ENCODE assay signal across 30 mouse cellular contexts in the genomic region with DNA sequence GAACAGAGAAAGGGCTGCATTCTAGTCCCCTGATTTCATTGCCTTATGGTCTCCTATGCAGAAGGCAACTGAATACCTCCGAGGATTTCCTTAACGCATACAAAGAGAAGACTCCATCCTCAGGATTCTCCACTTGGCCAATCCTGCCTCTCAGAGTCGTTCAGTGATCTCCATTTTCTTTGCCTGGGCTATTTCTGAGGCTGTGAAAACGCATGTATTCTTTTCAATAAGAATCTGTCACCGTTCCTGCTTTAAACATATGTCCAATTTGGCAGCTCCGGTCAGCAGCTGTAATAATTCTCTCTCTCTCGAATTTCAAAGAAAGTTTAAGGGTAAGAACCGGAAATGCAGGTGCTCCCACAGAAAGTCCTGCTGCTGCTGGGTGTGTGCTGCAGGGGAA. TPM values are rescaled to one million over a fixed set of nuclear protein-coding genes. Genes with fewer than 3 reads are reported as not detected.
"Had no signal": no experiment of that assay in that cellular context is flagged by ENCODE, and none has a peak within 500 bp of the region (broad histone marks: within the 10 kb centered on the region; RNA-seq: fewer than 3 reads in every experiment).

No protein-coding gene starts in this region.

- DNase-seq: kidney, postnatal 25 days; layer of hippocampus, postnatal 36 days; liver, postnatal 0 days; lung, embryonic 14.5 days; midbrain, embryonic 14.5 days; right cerebral cortex, adult 18-20 months; right cerebral cortex, postnatal 14 days; right cerebral cortex, postnatal 4 days; thymus, adult 2 months; thymus, postnatal 14 days had no signal

- H3K9ac ChIP-seq: limb, embryonic 12.5 days; limb, embryonic 15.5 days; liver, embryonic 14.5 days; liver, postnatal 0 days; lung, embryonic 14.5 days; neural tube, embryonic 12.5 days; neural tube, embryonic 15.5 days had no signal

- ATAC-seq: liver, postnatal 0 days; lung, postnatal 0 days had no signal

- H3K4me1 ChIP-seq: limb, embryonic 15.5 days; neural tube, embryonic 12.5 days; neural tube, embryonic 15.5 days had no signal

- H3K36me3 ChIP-seq: limb, embryonic 12.5 days; limb, embryonic 15.5 days; neural tube, embryonic 12.5 days; neural tube, embryonic 15.5 days had no signal

- H3K27ac ChIP-seq: kidney, postnatal 0 days; layer of hippocampus, adult 2 months; left cerebral cortex, adult 2 months; limb, embryonic 12.5 days; limb, embryonic 15.5 days; liver, embryonic 14.5 days; macrophage; neural tube, embryonic 12.5 days; neural tube, embryonic 15.5 days; stomach, postnatal 0 days had no signal

- H3K4me2 ChIP-seq: limb, embryonic 12.5 days; limb, embryonic 15.5 days; liver, embryonic 11.5 days; lung, embryonic 14.5 days; neural tube, embryonic 12.5 days; neural tube, embryonic 15.5 days had no signal

- H3K27me3 ChIP-seq: limb, embryonic 12.5 days; limb, embryonic 15.5 days; neural tube, embryonic 12.5 days; neural tube, embryonic 15.5 days had no signal

- H3K4me3 ChIP-seq: layer of hippocampus, adult 2 months; left cerebral cortex, adult 2 months; limb, embryonic 12.5 days; limb, embryonic 15.5 days; neural tube, embryonic 12.5 days; neural tube, embryonic 15.5 days had no signal

- H3K9me3 ChIP-seq: limb, embryonic 12.5 days; limb, embryonic 15.5 days; neural tube, embryonic 12.5 days; neural tube, embryonic 15.5 days had no signal

RNA-seq across cellular contexts. Expression of gene Ddit4l, which starts 20.7 kb away (rescaled TPM):
- total RNA-seq: megakaryocyte, adult 5-6 weeks had no signal
- polyA plus RNA-seq: macrophage had no signal

RNA-seq across cellular contexts. Expression of gene Gm21962, which starts 29.2 kb away (rescaled TPM):
- total RNA-seq: layer of hippocampus, adult 2 months; layer of hippocampus, postnatal 10 days; layer of hippocampus, postnatal 36 days; left cerebral cortex, adult 2 months; left cerebral cortex, postnatal 10 days; left cerebral cortex, postnatal 36 days; megakaryocyte, adult 5-6 weeks; midbrain, postnatal 0 days had no signal
- polyA plus RNA-seq: kidney, embryonic 14.5 days; kidney, postnatal 0 days; large intestine, adult 2 months; limb, embryonic 12.5 days; limb, embryonic 15.5 days; liver, embryonic 11.5 days; liver, embryonic 14.5 days; liver, postnatal 0 days; lung, embryonic 14.5 days; lung, postnatal 0 days; macrophage; midbrain, embryonic 14.5 days; midbrain, postnatal 0 days; neural tube, embryonic 12.5 days; neural tube, embryonic 15.5 days; stomach, embryonic 14.5 days; stomach, postnatal 0 days; thymus, adult 2 months had no signal
